Mouse (Mus musculus): Measurements from ENCODE around the gene Efnb2. TPM values are rescaled to one million over a fixed set of nuclear protein-coding genes. Genes with fewer than 3 reads are reported as not detected.

Gene Efnb2
- polyA plus RNA-seq, 1 experiment from 2014 or later, result 57.5 TPM

- Histone ChIP-seq H3K4me2 (peak overlapping the region; percentile 8; the same call in 1 of the 2 replicates), H3K36me3 (replicated peaks) (no peaks in the 10 kb centered on the region), H3K27ac (no peak overlapping the region), H3K27me3 (peaks cover 31% of the 10 kb centered on the region), H3K9ac (no peak overlapping the region), H3K4me1 (peaks cover 39% of the 10 kb centered on the region), H3K9me3 (0 out of 2 replicates have a peak, but pooled peaks cover 4% of the 10 kb centered on the region), H3K4me3 (replicated peaks) (no peak overlapping the region)
- peak; percentile 85 for ATAC-seq (ENCODE audit: low FRiP score)
- WGBS, result 22% methylated on average over 19 of the region's 19 CpGs
Observed at GRCm38 (mm10) chr8:8574521-8575499, 86.2 kb downstream of the Efnb2 start.

GRCm38 (mm10) chr8:8572272-8572671 lies 88.8 kb downstream of the Efnb2 start:
- H3K36me3 ChIP-seq (replicated peaks), result no peaks in the 10 kb centered on the region
- WGBS, result 13% methylated on average over 5 of the region's 5 CpGs
- no peak overlapping the region for H3K9ac ChIP-seq
- H3K9me3 ChIP-seq, result 0 out of 2 replicates have a peak, but pooled peaks cover 4% of the 10 kb centered on the region
- H3K4me1 ChIP-seq, result peaks cover 32% of the 10 kb centered on the region
- no peak overlapping the region for H3K4me2 ChIP-seq
- H3K27ac ChIP-seq, result no peak overlapping the region
- peaks cover 23% of the 10 kb centered on the region for H3K27me3 ChIP-seq
- no peak for ATAC-seq (ENCODE audit: low FRiP score)
- H3K4me3 ChIP-seq (replicated peaks), result no peak overlapping the region

GRCm38 (mm10) chr8:8571625-8572215 lies 89.3 kb downstream of the Efnb2 start:
- 0 out of 2 replicates have a peak, but pooled peaks cover 4% of the 10 kb centered on the region for H3K9me3 ChIP-seq
- 88% methylated on average over 7 of the region's 7 CpGs for WGBS

GRCm38 (mm10) chr8:8569280-8569679 lies 91.8 kb downstream of the Efnb2 start:
- ATAC-seq (ENCODE audit: low FRiP score), result no peak
- Histone ChIP-seq H3K4me1 (peaks cover 12% of the 10 kb centered on the region), H3K27ac (no peak overlapping the region), H3K4me3 (replicated peaks) (no peak overlapping the region), H3K9ac (no peak overlapping the region), H3K9me3 (0 out of 2 replicates have a peak, but pooled peaks cover 4% of the 10 kb centered on the region), H3K36me3 (replicated peaks) (no peaks in the 10 kb centered on the region), H3K27me3 (peaks cover 5% of the 10 kb centered on the region; the same call in 1 of the 2 replicates), H3K4me2 (no peak overlapping the region)
- WGBS, result 93% methylated on average over 10 of the region's 10 CpGs

More at GRCm38 (mm10) chr8:8571625-8572215, 89.3 kb downstream of the Efnb2 start:
- ATAC-seq (ENCODE audit: low FRiP score), result no peak
- H3K27ac ChIP-seq, result no peak overlapping the region
- no peak overlapping the region for H3K9ac ChIP-seq
- no peaks in the 10 kb centered on the region for H3K36me3 ChIP-seq (replicated peaks)
- no peak overlapping the region for H3K4me3 ChIP-seq (replicated peaks)
- peaks cover 18% of the 10 kb centered on the region for H3K27me3 ChIP-seq
- peaks cover 32% of the 10 kb centered on the region for H3K4me1 ChIP-seq
- no peak overlapping the region for H3K4me2 ChIP-seq

- Histone ChIP-seq H3K36me3 (replicated peaks) (no peaks in the 10 kb centered on the region), H3K4me2 (no peak overlapping the region), H3K9ac (no peak overlapping the region), H3K4me1 (peaks cover 9% of the 10 kb centered on the region), H3K9me3 (0 out of 2 replicates have a peak, but pooled peaks cover 4% of the 10 kb centered on the region), H3K27me3 (peaks cover 4% of the 10 kb centered on the region; the same call in 1 of the 2 replicates), H3K27ac (no peak overlapping the region), H3K4me3 (replicated peaks) (no peak overlapping the region)
- ATAC-seq (ENCODE audit: low FRiP score), result no peak
- WGBS, result 92% methylated on average over 9 of the region's 9 CpGs
Observed at GRCm38 (mm10) chr8:8568215-8568773, 92.7 kb downstream of the Efnb2 start.

Small RNA genes within 50 kb of the gene (microRNA-seq; reads per million reads assigned to microRNA genes)
- gene Mir7654, result 17.5 reads per million, percentile 32 among the genes with 10 or more reads in this experiment

Other genes with a start within 250 kb of the Efnb2 start
- 218 and 225 TPM in 2 replicates for gene Arglu1, start 29.3 kb upstream of the Efnb2 start, polyA plus RNA-seq (2016; fragmentation: Nextera tagmentation; extraction: Ambion mirVana)